Mouse (Mus musculus): ENCODE measurements around the gene Gstm5.

- TF ChIP-seq CTCF (IDR thresholded peaks at IDR 0.05; ENCODE audit: low read depth) (peak; percentile 35), EP300 (IDR thresholded peaks at IDR 0.05; ENCODE audit: low read depth) (no peak)
Observed at GRCm38 (mm10) chr3:107931670-107932069, 36.0 kb downstream of the Gstm5 start, which contains the start of gene Gstm7.

All from liver, embryonic 14.5 days (tissue).